Mouse (Mus musculus) embryo, embryonic 9.5 days (tissue): ENCODE data around the gene Syt1.
A peak's percentile ranks its signal among the peaks of the same experiment; 100 is the strongest.

Experiments
- DNase-seq: peaks from one replicate; pipeline ENCODE4 v3.0.0-alpha.2; 2017; ENCODE audit errors: extremely low spot score

The Syt1 gene

DNA sequence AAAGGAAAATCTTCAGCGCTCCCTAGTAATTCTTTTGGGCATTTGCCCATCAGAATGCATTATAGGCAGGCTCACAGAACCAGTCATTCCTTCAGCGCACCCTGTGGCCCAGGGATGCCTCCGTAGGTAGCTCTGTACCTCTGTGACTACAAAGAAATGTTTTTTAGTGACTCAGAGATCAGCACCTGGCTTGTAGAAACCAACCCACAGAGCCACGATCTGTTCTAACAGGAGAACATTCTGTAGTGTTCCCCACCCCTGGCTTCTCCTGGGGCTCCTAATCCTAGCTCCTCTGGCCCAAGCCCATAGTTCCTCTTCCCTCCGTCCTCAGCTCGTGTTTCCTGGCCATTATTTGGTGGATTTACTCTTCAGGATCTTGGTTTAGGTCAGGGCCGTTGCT lies 361.6 kb downstream of the Syt1 start:
- DNase-seq, result no peak

DNA sequence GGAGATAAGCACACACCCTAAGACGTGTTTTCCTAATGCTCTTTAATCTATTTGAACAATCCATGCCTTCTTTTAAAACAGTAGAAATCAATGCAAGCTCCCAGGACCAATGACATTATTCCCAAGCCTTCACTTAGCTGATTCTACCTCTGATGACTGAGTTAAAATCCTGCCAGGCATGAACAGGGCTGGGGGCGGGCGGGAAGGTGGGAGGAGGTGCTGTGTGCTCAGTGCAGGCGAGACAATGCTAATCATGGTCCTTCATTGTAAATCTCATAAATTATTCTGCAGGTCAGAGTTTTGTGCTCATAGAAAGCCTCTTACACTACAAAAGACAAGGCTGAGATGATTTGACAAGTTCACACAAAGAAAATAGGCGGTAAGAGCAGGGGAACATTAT lies 366.9 kb downstream of the Syt1 start:
- no peak for DNase-seq

GRCm38 (mm10) chr10:108638095-108638494 lies 372.7 kb downstream of the Syt1 start:
- no peak for DNase-seq

GRCm38 (mm10) chr10:108636086-108636485 lies 374.7 kb downstream of the Syt1 start:
- no peak for DNase-seq

DNA sequence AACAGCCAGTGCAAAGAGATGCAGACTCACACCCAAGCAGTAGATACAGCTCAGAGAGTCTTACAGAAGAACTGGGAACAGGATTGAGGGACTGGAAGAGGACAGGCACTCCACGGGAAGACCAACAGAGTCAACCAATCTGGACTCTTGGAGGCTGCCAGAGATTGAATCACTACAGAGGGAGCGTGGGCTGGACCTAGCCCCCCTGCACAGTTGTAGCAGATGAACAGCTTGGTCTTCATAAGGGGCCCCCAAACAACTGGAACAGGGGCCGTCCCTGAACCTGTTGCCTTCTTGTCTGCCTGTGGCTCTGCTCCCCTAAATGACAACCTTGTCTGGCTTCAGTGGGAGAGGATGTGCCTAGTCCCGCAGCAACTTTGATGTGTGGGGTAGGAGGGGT lies 375.2 kb downstream of the Syt1 start:
- DNase-seq, result no peak

GRCm38 (mm10) chr10:108630841-108631240 lies 379.9 kb downstream of the Syt1 start:
- DNase-seq, result no peak

DNA sequence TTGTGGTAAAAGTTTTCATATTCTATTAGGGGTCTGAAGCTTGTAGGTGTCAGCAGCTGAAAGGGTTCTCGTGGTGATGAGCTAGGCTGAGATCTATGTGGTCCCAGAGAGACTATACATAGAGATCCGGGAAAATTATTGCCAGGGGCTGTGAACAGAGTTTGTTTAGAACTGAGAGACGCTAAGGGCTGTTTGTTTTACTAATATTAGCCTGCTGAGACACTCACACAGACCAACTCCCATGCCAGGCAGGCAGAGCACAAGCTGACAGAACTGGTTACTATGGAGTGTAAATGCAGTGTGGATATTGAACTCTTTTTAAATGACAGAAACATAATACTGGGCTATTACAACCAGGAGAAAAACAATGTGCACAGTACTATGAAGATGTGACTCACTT lies 384.4 kb downstream of the Syt1 start:
- DNase-seq, result no peak

- no peak for DNase-seq
Observed at GRCm38 (mm10) chr10:108623002-108623401, 387.8 kb downstream of the Syt1 start.

DNA sequence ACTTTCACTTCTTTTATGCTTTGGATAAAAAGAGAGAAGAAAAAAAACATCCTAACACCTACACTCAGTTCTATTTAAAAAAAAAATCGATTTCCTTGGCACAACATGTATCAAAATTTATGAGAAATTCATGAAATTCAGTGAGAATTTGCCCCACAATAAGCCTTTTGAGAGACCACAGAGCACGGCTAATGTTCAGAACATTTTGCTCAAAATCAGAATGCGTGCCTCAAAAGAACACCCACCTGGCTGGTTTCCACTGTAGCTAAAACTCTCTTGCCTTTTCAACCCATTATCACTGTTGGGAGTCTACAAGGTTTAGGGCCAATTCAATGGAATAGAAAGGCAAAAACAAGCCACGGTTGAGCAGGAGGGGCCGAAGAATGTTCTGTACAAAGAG lies 390.9 kb downstream of the Syt1 start:
- no peak for DNase-seq

- no peak for DNase-seq
Observed at GRCm38 (mm10) chr10:108619217-108619616, 391.6 kb downstream of the Syt1 start.

DNA sequence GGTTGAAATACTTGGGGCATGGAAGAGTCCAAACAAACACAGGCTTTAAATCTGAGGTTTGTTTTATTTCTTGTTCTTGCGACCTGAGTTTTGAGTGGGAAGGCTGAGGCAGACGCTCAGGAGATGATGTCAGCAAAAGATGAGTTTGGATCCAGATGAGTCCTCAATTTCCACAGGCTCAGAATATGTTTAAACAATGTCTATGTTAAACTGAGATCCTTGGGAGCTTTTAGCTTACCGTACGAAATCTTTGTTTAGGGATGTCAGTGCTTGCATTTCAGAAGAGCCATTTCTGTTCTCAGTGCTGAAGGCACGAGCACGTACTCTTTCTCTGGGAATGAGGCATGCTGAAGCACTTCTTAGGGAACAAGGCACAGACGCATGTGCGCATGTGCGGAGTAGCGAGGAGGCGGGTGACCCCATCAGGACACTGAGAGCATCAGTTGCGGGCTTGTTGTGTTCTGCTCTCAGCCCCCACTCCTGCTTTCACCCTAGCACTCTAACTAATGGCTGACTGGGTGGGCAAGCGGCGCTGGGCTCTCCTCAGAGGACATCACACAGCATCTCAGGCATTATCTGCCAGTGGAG lies 400.6 kb downstream of the Syt1 start:
- DNase-seq, result no peak

DNA sequence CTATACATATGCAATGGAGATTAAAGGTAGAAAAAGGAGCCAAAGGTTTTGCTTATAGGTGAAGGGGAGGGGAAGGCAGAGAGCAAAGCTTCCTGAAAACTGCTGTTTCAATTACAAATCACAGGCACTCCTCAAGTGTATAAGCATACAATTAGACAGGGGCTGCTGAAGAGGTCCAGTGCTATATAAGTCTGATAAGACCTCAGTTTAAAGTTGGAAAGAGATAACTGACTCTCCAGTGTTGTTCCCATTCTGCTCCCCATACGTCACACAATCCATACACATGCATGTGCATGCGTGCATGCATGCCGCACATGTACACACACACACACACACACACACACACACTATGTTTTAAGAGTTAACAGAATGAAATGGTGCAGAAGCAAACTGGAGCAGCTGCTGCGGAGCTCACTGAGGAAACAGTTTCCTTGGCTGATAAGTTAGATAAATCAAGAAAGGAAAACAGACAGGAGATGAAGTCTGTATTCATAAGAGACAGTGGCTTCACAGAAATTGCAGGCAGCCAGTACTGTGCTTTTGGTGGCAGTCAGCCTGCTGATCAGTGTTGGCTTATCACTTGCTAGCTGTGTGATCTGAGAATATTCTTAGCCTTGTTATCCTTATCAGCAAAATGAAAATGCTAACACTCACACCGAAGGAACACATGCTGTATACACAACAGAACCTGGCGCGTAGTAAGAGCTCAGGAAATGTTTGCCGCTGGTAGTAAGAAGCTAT lies 408.9 kb downstream of the Syt1 start:
- no peak for DNase-seq

DNA sequence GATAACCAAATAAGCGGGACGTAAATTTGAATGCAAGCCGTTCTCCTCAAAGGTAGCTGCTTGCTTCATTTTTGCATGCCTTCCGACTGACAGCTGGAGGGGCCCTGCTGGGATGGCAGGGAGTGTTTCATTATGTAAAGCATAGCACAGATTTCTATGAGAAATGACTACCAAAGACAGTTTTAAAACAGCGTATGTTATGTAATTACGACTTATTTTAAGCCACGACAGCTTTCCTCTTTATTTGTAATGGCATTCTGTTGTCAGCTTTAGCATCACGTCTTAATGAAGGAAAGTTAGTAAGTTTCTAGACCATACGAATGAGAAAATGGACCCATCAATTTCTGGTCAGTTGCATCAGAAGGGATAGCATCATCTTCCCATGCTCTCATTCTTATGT lies 410.1 kb downstream of the Syt1 start:
- no peak for DNase-seq

DNA sequence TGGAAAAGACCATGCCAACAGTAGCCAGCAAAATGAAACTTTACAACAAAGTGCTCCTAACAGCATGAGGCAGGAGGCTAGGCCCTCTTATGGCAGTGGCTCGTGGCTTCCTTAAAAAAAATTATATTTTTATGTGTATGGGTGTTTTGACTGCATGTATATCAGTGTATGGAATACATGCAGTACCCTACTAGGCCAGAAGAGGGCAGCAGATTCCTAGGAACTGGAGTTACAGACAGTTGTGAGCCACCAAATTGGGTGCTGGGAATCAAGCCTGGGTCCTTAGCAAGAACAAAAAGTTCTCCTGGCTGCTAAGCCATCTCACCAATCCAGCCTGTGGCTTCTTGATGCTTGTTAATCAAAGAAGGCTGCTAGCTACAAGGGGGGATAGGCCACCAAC lies 413.4 kb downstream of the Syt1 start:
- DNase-seq, result no peak

GRCm38 (mm10) chr10:108596162-108596927 lies 414.4 kb downstream of the Syt1 start:
- DNase-seq, result no peak

DNA sequence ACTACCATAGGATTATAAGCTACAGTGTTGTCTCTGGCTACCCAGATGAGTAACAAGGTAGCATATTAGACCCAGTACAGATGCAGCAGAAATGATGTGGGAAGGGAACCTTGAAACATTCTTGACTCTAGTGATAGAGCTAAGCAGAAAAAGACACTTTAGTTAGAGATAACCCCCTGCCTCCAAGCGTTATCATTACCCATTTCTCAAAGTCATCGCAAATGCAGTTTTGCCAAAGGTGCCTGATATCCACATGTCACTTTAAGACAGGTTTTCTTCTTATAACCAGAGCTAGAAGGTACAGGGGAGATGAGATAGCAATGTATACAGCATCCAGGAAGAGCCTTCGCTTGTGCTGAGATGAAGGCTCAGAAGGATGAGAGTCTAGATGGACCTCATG lies 421.4 kb downstream of the Syt1 start:
- DNase-seq, result no peak

DNA sequence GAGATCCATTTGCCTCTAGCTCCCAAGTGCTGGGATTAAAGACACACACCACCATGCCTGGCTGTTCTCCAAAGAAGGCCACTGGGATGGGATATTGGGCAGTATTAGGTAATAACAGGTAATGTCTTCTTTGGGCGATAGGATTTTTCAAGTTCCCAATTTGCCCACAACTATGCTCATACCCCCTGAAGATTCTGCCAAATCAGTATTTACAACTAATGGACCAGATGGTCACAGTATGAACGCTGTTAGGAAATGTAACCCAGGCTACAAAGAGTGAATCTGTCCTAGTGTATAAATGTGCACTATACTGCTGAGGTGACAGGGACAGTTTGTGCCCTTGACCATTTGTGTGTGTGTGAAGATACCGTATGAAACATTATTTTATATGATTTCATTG lies 421.9 kb downstream of the Syt1 start:
- no peak for DNase-seq

DNA sequence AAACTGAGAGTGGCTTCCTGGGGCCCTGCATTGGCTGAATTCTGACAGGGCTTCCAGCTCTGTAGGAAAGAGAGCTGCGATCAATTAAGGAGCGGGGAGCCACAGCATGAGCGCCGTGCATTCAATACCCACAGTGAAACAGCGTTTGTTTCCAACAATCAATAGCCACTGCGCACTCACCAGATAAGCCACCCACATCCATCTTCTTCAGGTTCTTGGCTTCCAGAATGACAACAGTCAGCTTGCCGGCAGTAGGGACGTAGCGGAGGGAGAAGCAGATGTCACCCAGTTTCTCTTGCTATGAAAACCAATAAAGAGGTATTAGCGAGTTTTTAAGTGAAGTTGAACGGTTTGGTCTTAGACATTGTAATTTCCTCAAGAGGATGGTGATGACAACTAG lies 427.1 kb downstream of the Syt1 start:
- DNase-seq, result peak; percentile 20

DNA sequence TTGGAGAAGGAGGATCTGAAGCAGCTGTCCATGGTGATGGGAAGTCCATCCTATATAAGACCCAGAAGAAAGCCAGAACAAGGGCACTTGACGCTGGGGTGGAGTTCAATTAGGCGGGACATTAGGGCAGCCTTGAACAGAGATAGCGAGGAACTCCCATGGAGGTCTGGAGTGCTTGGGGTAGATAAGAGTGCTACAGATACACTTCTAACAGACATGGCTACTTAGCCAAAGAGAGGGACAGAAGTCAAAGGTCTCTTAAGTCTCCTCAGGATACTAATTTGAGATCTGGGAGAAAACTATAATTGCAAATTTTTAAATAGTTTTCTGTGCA lies 428.4 kb downstream of the Syt1 start:
- no peak for DNase-seq

- no peak for DNase-seq
Observed at GRCm38 (mm10) chr10:108581555-108582396, 429.0 kb downstream of the Syt1 start.

GRCm38 (mm10) chr10:108580786-108581420 lies 429.9 kb downstream of the Syt1 start:
- no peak for DNase-seq

DNA sequence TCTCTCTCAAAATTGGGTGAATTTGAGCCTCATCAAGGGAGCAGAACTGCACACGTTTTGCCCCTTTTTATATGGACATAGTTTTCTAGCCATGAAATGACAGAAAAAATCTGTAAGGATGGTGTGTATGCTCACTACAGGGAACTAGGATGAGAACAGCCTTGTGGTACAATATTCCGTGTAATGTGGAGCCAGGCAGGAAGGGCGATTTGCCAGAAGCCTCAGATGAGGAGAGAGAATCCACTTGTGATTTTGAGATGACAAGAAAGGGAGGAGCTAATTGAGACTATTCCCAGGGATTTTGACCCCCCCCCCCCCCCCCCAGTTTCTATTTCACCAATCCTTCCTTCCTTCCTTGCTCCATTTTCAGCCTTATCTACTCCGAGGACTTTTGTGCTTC lies 431.4 kb downstream of the Syt1 start:
- no peak for DNase-seq
